Mouse (Mus musculus) C2C12 (cell line): ENCODE measurements around the gene Stxbp4.

Source experiments
- CTCF ChIP-seq: IDR thresholded peaks from one replicate; pipeline ENCODE4 v1.5.1; 2011; ENCODE audit not compliant: control insufficient read depth, insufficient read depth, insufficient read length
- FOSL1 ChIP-seq: IDR thresholded peaks from one replicate; pipeline ENCODE4 v1.8.0; 2011; ENCODE audit warnings: mild to moderate bottlenecking, low read length; ENCODE audit not compliant: poor library complexity, insufficient read depth, severe bottlenecking
- MAX ChIP-seq: IDR thresholded peaks from one replicate; pipeline ENCODE4 v1.6.1; 2011; ENCODE audit warnings: mild to moderate bottlenecking, control low read depth
- MYOD1 ChIP-seq: IDR thresholded peaks from one replicate; pipeline ENCODE4 v1.6.1; 2011; ENCODE audit warnings: low read depth; ENCODE audit not compliant: control insufficient read depth, insufficient read length
- MYOG ChIP-seq: IDR thresholded peaks from one replicate; pipeline ENCODE4 v1.6.1; 2011; ENCODE audit not compliant: control insufficient read depth, insufficient read length; ENCODE audit errors: extremely low read depth
- USF1 ChIP-seq: IDR thresholded peaks from one replicate; pipeline ENCODE4 v1.6.1; 2011; ENCODE audit warnings: low read depth, mild to moderate bottlenecking, control low read depth, moderate library complexity

GRCm38 (mm10) chr11:90638312-90638830, 487 bp upstream of the Stxbp4 start:
- TF ChIP-seq MAX: no peak
- TF ChIP-seq CTCF: no peak
- TF ChIP-seq FOSL1: no peak
- no peak for TF ChIP-seq USF1
- no peak for TF ChIP-seq MYOG
- TF ChIP-seq MYOD1: no peak
